Mouse (Mus musculus) ES-Bruce4 (cell line): ENCODE measurements around the gene Prom2.

Experiments used
- CTCF ChIP-seq: IDR thresholded peaks from one replicate; pipeline ENCODE4 v1.8.1; 2011; ENCODE audit warnings: low read depth, low read length
- EP300 ChIP-seq: IDR thresholded peaks from 2 replicates; pipeline ENCODE4 v1.6.1; 2011; ENCODE audit warnings: low read depth, low read length; ENCODE audit not compliant: insufficient read depth
- POLR2A ChIP-seq: IDR thresholded peaks from one replicate; pipeline ENCODE4 v1.8.1; 2011; ENCODE audit warnings: low read length; ENCODE audit not compliant: insufficient read depth

DNA sequence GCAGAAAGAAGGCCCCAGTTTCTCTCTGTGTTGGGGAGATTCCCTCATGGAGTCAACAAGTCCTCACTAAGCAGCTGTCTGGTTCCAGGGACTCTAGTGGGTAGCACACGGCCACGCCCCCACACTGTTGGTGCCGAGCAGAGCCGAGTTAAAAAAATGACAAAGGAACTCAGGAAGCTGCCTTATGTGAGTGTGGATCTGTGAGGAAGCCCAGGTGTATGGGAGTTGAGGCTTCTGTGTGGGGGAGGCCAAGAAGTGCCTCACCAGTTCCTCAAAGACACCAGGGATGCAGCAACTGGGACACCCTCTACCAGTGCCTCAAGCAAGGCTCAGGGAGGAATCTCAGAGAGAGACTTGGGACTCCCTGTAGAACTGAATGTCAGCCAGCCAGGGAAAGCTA lies 62.1 kb downstream of the Prom2 start:
- TF ChIP-seq POLR2A (no peak), CTCF (no peak), EP300 (no peak)
